Mouse (Mus musculus) midbrain, embryonic 16.5 days (tissue): Measurements from ENCODE around the gene BC107364. TPM values are rescaled to one million over a fixed set of nuclear protein-coding genes. Genes with fewer than 3 reads are reported as not detected.
"Not testable (repeated sequence)": the region's sequence is repeated elsewhere in the genome, so short reads cannot be mapped to it uniquely, and the experiment has no call there.

Experiments used
- ATAC-seq: fragments of 200-750 bp; cut with Nextera tagmentation; 2 replicates; pipeline ENCODE4 v1.8.0; 2017; ENCODE audit warnings: moderate TSS enrichment
- H3K27ac ChIP-seq: fragments of 300-500 bp; sonication (generic); 2 replicates; pipeline ENCODE4 v1.5.1; 2014; ENCODE audit warnings: mild to moderate bottlenecking, low read length, mixed read lengths
- H3K27me3 ChIP-seq: fragments of 300-500 bp; sonication (generic); 2 replicates; pipeline ENCODE4 v1.6.1; 2014; ENCODE audit warnings: low read depth, low read length, mixed read lengths; ENCODE audit not compliant: control insufficient read depth, insufficient read depth
- H3K36me3 ChIP-seq: fragments of 300-500 bp; sonication (generic); 2 replicates; pipeline ENCODE4 v1.6.1; 2014; ENCODE audit warnings: mild to moderate bottlenecking, low read length, moderate library complexity, mixed read lengths; ENCODE audit not compliant: control insufficient read depth, insufficient read depth
- H3K4me1 ChIP-seq: fragments of 300-500 bp; sonication (generic); 2 replicates; pipeline ENCODE4 v1.6.1; 2014; ENCODE audit warnings: mild to moderate bottlenecking, low read length, mixed read lengths; ENCODE audit not compliant: control insufficient read depth, insufficient read depth
- H3K4me2 ChIP-seq: fragments of 300-500 bp; sonication (generic); 2 replicates; pipeline ENCODE4 v1.6.1; 2014; ENCODE audit warnings: mild to moderate bottlenecking, low read length, mixed read lengths
- H3K4me3 ChIP-seq: fragments of 300-500 bp; sonication (generic); 2 replicates; pipeline ENCODE4 v1.5.1; 2014; ENCODE audit warnings: low read depth, mild to moderate bottlenecking, low read length, moderate library complexity, mixed read lengths
- H3K9ac ChIP-seq: fragments of 300-500 bp; sonication (generic); 2 replicates; pipeline ENCODE4 v1.6.1; 2014; ENCODE audit warnings: low read depth, low read length, mixed read lengths
- H3K9me3 ChIP-seq: fragments of 300-500 bp; sonication (generic); replicated peaks from 2 replicates; pipeline ENCODE4 v1.6.1; 2014; ENCODE audit warnings: mild to moderate bottlenecking, low read length, mixed read lengths; ENCODE audit not compliant: control insufficient read depth, poor library complexity, severe bottlenecking
- WGBS: fragments of 180-500 bp; shearing (Covaris S2); extraction: QIAGEN DNeasy Blood & Tissue Kit; methylation state at CpG from one replicate; pipeline ENCODE4 v1.1.7; 2014; 5-methylcytosine and 5-hydroxymethylcytosine counted together
- polyA plus RNA-seq: library from polyadenylated mRNA; unstranded; fragments of >200 nt; fragmentation: Nextera tagmentation; extraction: Ambion mirVana; gene quantifications from 2 replicates; pipeline ENCODE4 v1.2.1, GENCODE M21; 2015

BC107364 gene
- polyA plus RNA-seq, 1 experiment from 2014 or later, result not detected

DNA sequence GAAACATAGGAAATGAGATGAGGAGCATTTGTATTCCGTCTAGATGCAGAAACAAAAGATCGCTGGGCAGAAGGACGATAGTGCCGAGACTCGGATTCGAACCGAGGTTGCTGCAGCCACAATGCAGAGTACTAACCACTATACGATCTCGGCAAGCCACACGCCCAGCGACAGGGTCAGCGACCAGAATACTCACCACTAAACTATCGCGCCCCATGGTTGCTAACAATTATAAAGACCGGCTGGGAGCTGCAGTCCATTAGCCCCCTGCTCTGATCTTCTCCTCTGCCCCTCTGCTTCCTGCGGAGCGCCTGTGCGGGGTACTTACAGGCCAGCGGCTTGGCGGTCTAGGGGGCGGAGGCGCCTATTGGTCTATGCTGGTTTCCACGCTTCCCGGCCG lies 11.8 kb upstream of the BC107364 start:
- H3K4me1 ChIP-seq, result no peaks in the 10 kb centered on the region
- no peak overlapping the region for H3K27ac ChIP-seq
- H3K4me3 ChIP-seq, result no peak overlapping the region
- H3K9me3 ChIP-seq, result no peaks in the 10 kb centered on the region
- no peaks in the 10 kb centered on the region for H3K36me3 ChIP-seq
- 7% methylated on average over 24 of the region's 25 CpGs for WGBS
- peaks cover 18% of the 10 kb centered on the region for H3K27me3 ChIP-seq
- no peak overlapping the region for H3K9ac ChIP-seq
- no peak for ATAC-seq
- no peak overlapping the region for H3K4me2 ChIP-seq

DNA sequence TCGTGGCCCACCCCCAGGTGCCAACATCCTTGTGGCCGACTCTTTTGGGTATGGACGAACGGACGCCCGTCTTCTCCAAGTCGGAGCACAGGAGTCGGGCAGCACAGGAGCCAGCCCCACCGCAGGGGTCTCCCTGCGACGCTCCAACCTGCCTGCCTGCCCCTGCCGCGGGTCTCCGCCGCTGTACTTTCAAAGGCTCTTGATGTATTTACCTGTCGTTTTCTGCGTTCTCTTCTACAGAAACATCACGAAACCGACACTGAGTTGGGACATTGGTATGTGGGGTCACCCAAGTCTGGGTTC lies 8.4 kb upstream of the BC107364 start:
- no CpG with 5 or more reads among the region's 19 CpGs for WGBS
- not testable (repeated sequence) for H3K9me3 ChIP-seq, H3K4me1 ChIP-seq, H3K4me3 ChIP-seq, H3K27ac ChIP-seq, H3K9ac ChIP-seq, H3K36me3 ChIP-seq, H3K4me2 ChIP-seq
- 0 out of 2 replicates have a peak, but pooled peaks have one; percentile 8 for ATAC-seq
- peaks cover 14% of the 10 kb centered on the region for H3K27me3 ChIP-seq

DNA sequence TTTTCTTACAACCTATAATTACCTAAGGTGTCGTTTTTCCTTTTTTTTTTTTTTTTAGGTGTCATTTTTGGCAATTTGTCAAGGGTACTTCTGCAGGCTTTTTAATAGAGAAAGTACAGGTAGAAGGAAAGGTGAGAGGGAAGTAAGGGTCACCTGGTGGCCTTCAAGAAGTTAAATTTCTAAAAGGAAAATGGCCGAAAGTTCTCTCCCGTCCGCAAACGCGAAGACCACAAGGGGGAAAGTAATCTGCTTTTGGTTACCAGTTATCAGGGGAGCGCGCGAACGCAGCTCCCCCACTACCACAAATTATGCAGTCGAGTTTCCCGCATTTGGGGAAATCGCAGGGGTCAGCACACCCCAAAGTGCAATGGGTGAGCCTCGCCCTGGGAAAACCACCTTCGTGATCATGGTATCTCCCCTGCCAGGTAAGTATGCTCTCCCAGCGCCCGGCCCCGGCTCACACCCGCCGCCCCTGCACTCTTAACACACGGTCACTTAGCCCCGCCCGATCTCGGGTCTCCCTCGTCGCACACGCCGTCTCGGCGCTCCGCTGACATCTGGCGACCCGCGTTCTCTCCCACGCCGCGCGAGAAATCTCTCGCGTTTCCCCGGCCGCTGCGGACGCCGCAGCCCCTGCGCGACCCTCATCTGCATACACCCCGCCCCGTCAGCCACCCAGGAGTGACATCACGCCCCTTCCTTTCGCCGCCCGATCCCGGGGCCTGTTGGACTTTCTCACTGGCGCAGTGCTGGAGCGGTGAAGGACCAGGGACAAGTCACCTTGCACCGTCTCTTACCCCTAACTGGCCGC lies 7.9 kb upstream of the BC107364 start:
- H3K36me3 ChIP-seq, H3K4me2 ChIP-seq, H3K9ac ChIP-seq, H3K4me3 ChIP-seq, H3K27ac ChIP-seq, H3K4me1 ChIP-seq, H3K9me3 ChIP-seq: not testable (repeated sequence)
- peak; percentile 63; the same call in 1 of the 2 replicates for ATAC-seq
- 0% methylated on average over 1 of the region's 58 CpGs for WGBS
- peaks cover 17% of the 10 kb centered on the region for H3K27me3 ChIP-seq

DNA sequence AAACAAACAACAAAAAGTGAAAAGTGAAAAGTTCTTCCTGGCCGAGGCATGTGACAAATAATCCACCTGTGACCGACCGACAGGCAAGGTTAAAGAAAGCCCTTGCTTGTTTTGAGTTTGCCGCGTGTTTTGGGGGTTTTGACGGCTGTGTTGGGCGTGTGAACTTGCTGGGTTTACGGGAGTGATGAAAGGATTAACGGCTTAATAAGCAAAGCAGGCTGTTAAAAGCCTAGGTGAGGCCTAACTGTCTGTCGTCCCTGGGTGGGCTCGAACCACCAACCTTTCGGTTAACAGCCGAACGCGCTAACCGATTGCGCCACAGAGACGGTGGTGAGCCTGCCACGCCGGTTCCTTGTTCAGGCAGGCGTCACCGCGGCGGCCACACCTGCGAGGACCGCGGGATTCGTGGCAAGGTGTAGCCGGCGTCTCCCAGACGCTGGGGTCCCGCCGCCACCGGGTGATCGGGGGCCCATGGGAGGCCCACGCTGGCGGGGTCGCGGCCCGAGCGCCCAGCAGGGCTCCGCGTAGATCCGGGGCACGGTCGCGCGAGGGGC lies 6.9 kb upstream of the BC107364 start:
- ATAC-seq, H3K9ac ChIP-seq, H3K4me1 ChIP-seq, H3K4me3 ChIP-seq, H3K9me3 ChIP-seq, H3K36me3 ChIP-seq, H3K4me2 ChIP-seq, H3K27ac ChIP-seq: not testable (repeated sequence)
- WGBS, result no CpG with 5 or more reads among the region's 48 CpGs
- H3K27me3 ChIP-seq, result peaks cover 17% of the 10 kb centered on the region

DNA sequence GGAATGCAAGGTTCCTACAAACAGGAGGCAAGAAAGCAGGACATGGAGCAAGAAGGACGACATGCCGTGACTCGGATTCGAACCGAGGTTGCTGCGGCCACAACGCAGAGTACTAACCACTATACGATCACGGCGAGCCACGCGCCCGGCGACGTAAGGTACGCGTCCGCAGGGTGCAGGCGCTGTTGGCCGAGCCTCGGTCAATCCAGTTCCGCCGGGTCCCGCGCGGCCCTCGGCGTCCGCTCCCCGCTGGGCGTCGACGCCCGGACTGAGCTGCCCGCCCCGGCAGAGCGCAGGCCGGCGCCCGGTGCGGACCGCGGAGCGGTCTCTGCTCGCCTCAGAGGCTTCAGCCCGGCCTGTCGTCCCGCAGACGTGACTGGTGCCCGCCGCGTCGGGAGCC lies 5.9 kb upstream of the BC107364 start:
- peak; percentile 29; the same call in 1 of the 2 replicates for ATAC-seq
- H3K9me3 ChIP-seq, H3K4me3 ChIP-seq, H3K4me2 ChIP-seq, H3K36me3 ChIP-seq, H3K27ac ChIP-seq, H3K9ac ChIP-seq, H3K4me1 ChIP-seq: not testable (repeated sequence)
- peaks cover 13% of the 10 kb centered on the region for H3K27me3 ChIP-seq
- no CpG with 5 or more reads among the region's 53 CpGs for WGBS

DNA sequence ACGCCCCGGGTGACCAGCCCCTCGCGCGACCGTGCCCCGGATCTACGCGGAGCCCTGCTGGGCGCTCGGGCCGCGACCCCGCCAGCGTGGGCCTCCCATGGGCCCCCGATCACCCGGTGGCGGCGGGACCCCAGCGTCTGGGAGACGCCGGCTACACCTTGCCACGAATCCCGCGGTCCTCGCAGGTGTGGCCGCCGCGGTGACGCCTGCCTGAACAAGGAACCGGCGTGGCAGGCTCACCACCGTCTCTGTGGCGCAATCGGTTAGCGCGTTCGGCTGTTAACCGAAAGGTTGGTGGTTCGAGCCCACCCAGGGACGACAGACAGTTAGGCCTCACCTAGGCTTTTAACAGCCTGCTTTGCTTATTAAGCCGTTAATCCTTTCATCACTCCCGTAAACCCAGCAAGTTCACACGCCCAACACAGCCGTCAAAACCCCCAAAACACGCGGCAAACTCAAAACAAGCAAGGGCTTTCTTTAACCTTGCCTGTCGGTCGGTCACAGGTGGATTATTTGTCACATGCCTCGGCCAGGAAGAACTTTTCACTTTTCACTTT lies 847 bp downstream of the BC107364 start:
- not testable (repeated sequence) for H3K4me1 ChIP-seq, H3K9ac ChIP-seq, H3K4me3 ChIP-seq, ATAC-seq, H3K27ac ChIP-seq, H3K9me3 ChIP-seq, H3K4me2 ChIP-seq, H3K36me3 ChIP-seq
- WGBS, result no CpG with 5 or more reads among the region's 50 CpGs
- peaks cover 13% of the 10 kb centered on the region for H3K27me3 ChIP-seq

DNA sequence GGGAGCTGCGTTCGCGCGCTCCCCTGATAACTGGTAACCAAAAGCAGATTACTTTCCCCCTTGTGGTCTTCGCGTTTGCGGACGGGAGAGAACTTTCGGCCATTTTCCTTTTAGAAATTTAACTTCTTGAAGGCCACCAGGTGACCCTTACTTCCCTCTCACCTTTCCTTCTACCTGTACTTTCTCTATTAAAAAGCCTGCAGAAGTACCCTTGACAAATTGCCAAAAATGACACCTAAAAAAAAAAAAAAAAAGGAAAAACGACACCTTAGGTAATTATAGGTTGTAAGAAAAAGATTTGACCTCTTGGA lies 1.6 kb downstream of the BC107364 start:
- ATAC-seq, H3K4me1 ChIP-seq, H3K9me3 ChIP-seq, H3K27ac ChIP-seq, H3K9ac ChIP-seq, H3K4me3 ChIP-seq, H3K4me2 ChIP-seq, H3K36me3 ChIP-seq: not testable (repeated sequence)
- peaks cover 17% of the 10 kb centered on the region for H3K27me3 ChIP-seq
- WGBS, result 0% methylated on average over 1 of the region's 10 CpGs

DNA sequence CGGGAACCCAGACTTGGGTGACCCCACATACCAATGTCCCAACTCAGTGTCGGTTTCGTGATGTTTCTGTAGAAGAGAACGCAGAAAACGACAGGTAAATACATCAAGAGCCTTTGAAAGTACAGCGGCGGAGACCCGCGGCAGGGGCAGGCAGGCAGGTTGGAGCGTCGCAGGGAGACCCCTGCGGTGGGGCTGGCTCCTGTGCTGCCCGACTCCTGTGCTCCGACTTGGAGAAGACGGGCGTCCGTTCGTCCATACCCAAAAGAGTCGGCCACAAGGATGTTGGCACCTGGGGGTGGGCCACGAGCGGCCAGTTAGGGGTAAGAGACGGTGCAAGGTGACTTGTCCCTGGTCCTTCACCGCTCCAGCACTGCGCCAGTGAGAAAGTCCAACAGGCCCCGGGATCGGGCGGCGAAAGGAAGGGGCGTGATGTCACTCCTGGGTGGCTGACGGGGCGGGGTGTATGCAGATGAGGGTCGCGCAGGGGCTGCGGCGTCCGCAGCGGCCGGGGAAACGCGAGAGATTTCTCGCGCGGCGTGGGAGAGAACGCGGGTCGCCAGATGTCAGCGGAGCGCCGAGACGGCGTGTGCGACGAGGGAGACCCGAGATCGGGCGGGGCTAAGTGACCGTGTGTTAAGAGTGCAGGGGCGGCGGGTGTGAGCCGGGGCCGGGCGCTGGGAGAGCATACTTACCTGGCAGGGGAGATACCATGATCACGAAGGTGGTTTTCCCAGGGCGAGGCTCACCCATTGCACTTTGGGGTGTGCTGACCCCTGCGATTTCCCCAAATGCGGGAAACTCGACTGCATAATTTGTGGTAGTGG lies 2.1 kb downstream of the BC107364 start:
- H3K9ac ChIP-seq, H3K36me3 ChIP-seq, H3K9me3 ChIP-seq, H3K4me3 ChIP-seq, H3K4me1 ChIP-seq, H3K27ac ChIP-seq, H3K4me2 ChIP-seq: not testable (repeated sequence)
- peak; percentile 64; the same call in 1 of the 2 replicates for ATAC-seq
- H3K27me3 ChIP-seq, result peaks cover 15% of the 10 kb centered on the region
- no CpG with 5 or more reads among the region's 68 CpGs for WGBS

DNA sequence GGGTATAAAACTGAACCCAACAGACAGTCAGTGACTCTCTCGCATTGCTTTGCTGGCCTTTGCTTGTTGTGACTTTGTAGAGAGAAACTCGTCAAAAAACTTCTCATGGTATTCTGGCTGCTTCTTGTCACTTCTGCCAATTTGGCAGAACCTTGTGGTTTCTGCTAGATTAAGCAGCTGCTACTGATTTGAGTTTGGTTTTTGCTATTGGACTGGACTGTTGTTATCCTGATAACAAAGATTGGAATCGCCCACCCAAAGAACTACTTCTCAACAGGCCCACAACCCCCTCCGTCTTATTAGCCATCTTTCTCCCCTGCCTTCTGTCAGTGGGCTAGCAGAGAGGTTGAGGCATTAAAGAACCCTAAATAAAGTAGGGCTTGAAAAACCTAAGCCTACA lies 6.7 kb downstream of the BC107364 start:
- Histone ChIP-seq H3K27me3 (peaks cover 47% of the 10 kb centered on the region), H3K9me3 (no peaks in the 10 kb centered on the region), H3K4me3 (no peak overlapping the region), H3K27ac (no peak overlapping the region), H3K36me3 (no peaks in the 10 kb centered on the region), H3K9ac (no peak overlapping the region), H3K4me2 (no peak overlapping the region), H3K4me1 (0 out of 2 replicates have a peak, but pooled peaks cover 2% of the 10 kb centered on the region)
- ATAC-seq, result no peak
- 89% methylated on average over 4 of the region's 4 CpGs for WGBS
